Mouse (Mus musculus): Measurements from ENCODE around the gene Tjp1. TPM values are rescaled to one million over a fixed set of nuclear protein-coding genes. Genes with fewer than 3 reads are reported as not detected.

The Tjp1 gene
- total RNA-seq, 1 experiment, result 39.3 TPM

- H3K9ac ChIP-seq (ENCODE audit: insufficient read depth, low read depth, low read length, poor library complexity, severe bottlenecking), result no peak overlapping the region
- in situ Hi-C loops (cut with MboI; ENCODE audit: low sequenced_read_pairs in 2 of 2, unreplicated experiment in 2 of 2), result no loop called here
- peaks cover 30% of the 10 kb centered on the region for H3K36me3 ChIP-seq (ENCODE audit: control insufficient read depth, insufficient read depth, low read length, poor library complexity, severe bottlenecking)
- no peak overlapping the region for H3K4me3 ChIP-seq (ENCODE audit: insufficient read depth in 1 of 2, low read depth in 1 of 2, low read length in 2 of 2, poor library complexity in 1 of 2, severe bottlenecking in 1 of 2)
- peak; percentile 67 for DNase-seq (ENCODE audit: low read depth, low spot score)
- no peaks in the 10 kb centered on the region for H3K9me3 ChIP-seq (ENCODE audit: control insufficient read depth, insufficient read depth, low read depth, low read length)
- TF ChIP-seq MAFK (IDR thresholded peaks at IDR 0.05; ENCODE audit: insufficient read depth, low read depth, low read length) (no peak), HCFC1 (IDR thresholded peaks at IDR 0.05; ENCODE audit: borderline replicate concordance, insufficient read depth, low read length) (no peak), ZNF384 (IDR thresholded peaks at IDR 0.05; ENCODE audit: low read depth, low read length) (no peak), CHD2 (IDR thresholded peaks at IDR 0.05; ENCODE audit: low read depth, low read length) (no peak), ZC3H11A (IDR thresholded peaks at IDR 0.05; ENCODE audit: borderline replicate concordance, low read depth, low read length) (no peak)
- H3K27ac ChIP-seq (ENCODE audit: insufficient read depth, low read depth, low read length, poor library complexity, severe bottlenecking), result no peak overlapping the region
- H3K4me1 ChIP-seq (ENCODE audit: control insufficient read depth in 2 of 2, insufficient read depth in 2 of 2, low read length in 2 of 2, poor library complexity in 1 of 2), result no peaks in the 10 kb centered on the region
Measured at GRCm38 (mm10) chr7:65317418-65317817, 210.2 kb downstream of the Tjp1 start.

- no peak overlapping the region for H3K27ac ChIP-seq (ENCODE audit: insufficient read depth, low read depth, low read length, poor library complexity, severe bottlenecking)
- H3K4me3 ChIP-seq (ENCODE audit: insufficient read depth in 1 of 2, low read depth in 1 of 2, low read length in 2 of 2, poor library complexity in 1 of 2, severe bottlenecking in 1 of 2), result no peak overlapping the region
- TF ChIP-seq HCFC1 (IDR thresholded peaks at IDR 0.05; ENCODE audit: borderline replicate concordance, insufficient read depth, low read length) (no peak), ZC3H11A (IDR thresholded peaks at IDR 0.05; ENCODE audit: borderline replicate concordance, low read depth, low read length) (no peak), CHD2 (IDR thresholded peaks at IDR 0.05; ENCODE audit: low read depth, low read length) (no peak), ZNF384 (IDR thresholded peaks at IDR 0.05; ENCODE audit: low read depth, low read length) (no peak), MAFK (IDR thresholded peaks at IDR 0.05; ENCODE audit: insufficient read depth, low read depth, low read length) (no peak)
- H3K4me1 ChIP-seq (ENCODE audit: control insufficient read depth in 2 of 2, insufficient read depth in 2 of 2, low read length in 2 of 2, poor library complexity in 1 of 2), result no peaks in the 10 kb centered on the region
- no peaks in the 10 kb centered on the region for H3K9me3 ChIP-seq (ENCODE audit: control insufficient read depth, insufficient read depth, low read depth, low read length)
- peaks cover 31% of the 10 kb centered on the region for H3K36me3 ChIP-seq (ENCODE audit: control insufficient read depth, insufficient read depth, low read length, poor library complexity, severe bottlenecking)
- H3K9ac ChIP-seq (ENCODE audit: insufficient read depth, low read depth, low read length, poor library complexity, severe bottlenecking), result no peak overlapping the region
- in situ Hi-C loops (cut with MboI; ENCODE audit: low sequenced_read_pairs in 2 of 2, unreplicated experiment in 2 of 2), result no loop called here
- no peak for DNase-seq (ENCODE audit: low read depth, low spot score)
Measured at GRCm38 (mm10) chr7:65315182-65315581, 212.4 kb downstream of the Tjp1 start.

- DNase-seq (ENCODE audit: low read depth, low spot score), result no peak
- no peak overlapping the region for H3K4me3 ChIP-seq (ENCODE audit: insufficient read depth in 1 of 2, low read depth in 1 of 2, low read length in 2 of 2, poor library complexity in 1 of 2, severe bottlenecking in 1 of 2)
- H3K27ac ChIP-seq (ENCODE audit: insufficient read depth, low read depth, low read length, poor library complexity, severe bottlenecking), result no peak overlapping the region
- H3K4me1 ChIP-seq (ENCODE audit: control insufficient read depth in 2 of 2, insufficient read depth in 2 of 2, low read length in 2 of 2, poor library complexity in 1 of 2), result no peaks in the 10 kb centered on the region
- no peak overlapping the region for H3K9ac ChIP-seq (ENCODE audit: insufficient read depth, low read depth, low read length, poor library complexity, severe bottlenecking)
- TF ChIP-seq ZC3H11A (IDR thresholded peaks at IDR 0.05; ENCODE audit: borderline replicate concordance, low read depth, low read length), result no peak
- in situ Hi-C loops (cut with MboI; ENCODE audit: low sequenced_read_pairs in 2 of 2, unreplicated experiment in 2 of 2), result no loop called here
- H3K9me3 ChIP-seq (ENCODE audit: control insufficient read depth, insufficient read depth, low read depth, low read length), result no peaks in the 10 kb centered on the region
- H3K36me3 ChIP-seq (ENCODE audit: control insufficient read depth, insufficient read depth, low read length, poor library complexity, severe bottlenecking), result peaks cover 11% of the 10 kb centered on the region; the same call in 1 of the 2 replicates
Measured at GRCm38 (mm10) chr7:65296675-65297589, 230.6 kb downstream of the Tjp1 start.

- TF ChIP-seq CHD2 (IDR thresholded peaks at IDR 0.05; ENCODE audit: low read depth, low read length), result no peak
- TF ChIP-seq MAFK (IDR thresholded peaks at IDR 0.05; ENCODE audit: insufficient read depth, low read depth, low read length), result no peak
- no peak for TF ChIP-seq ZC3H11A (IDR thresholded peaks at IDR 0.05; ENCODE audit: borderline replicate concordance, low read depth, low read length)
- TF ChIP-seq ZNF384 (IDR thresholded peaks at IDR 0.05; ENCODE audit: low read depth, low read length), result no peak
- no peak for TF ChIP-seq HCFC1 (IDR thresholded peaks at IDR 0.05; ENCODE audit: borderline replicate concordance, insufficient read depth, low read length)
- Histone ChIP-seq H3K27ac (ENCODE audit: insufficient read depth, low read depth, low read length, poor library complexity, severe bottlenecking) (no peak overlapping the region), H3K4me3 (ENCODE audit: insufficient read depth in 1 of 2, low read depth in 1 of 2, low read length in 2 of 2, poor library complexity in 1 of 2, severe bottlenecking in 1 of 2) (no peak overlapping the region), H3K9ac (ENCODE audit: insufficient read depth, low read depth, low read length, poor library complexity, severe bottlenecking) (no peak overlapping the region), H3K36me3 (ENCODE audit: control insufficient read depth, insufficient read depth, low read length, poor library complexity, severe bottlenecking) (no peaks in the 10 kb centered on the region), H3K4me1 (ENCODE audit: control insufficient read depth in 2 of 2, insufficient read depth in 2 of 2, low read length in 2 of 2, poor library complexity in 1 of 2) (no peaks in the 10 kb centered on the region), H3K9me3 (ENCODE audit: control insufficient read depth, insufficient read depth, low read depth, low read length) (no peaks in the 10 kb centered on the region)
- DNase-seq (ENCODE audit: low read depth, low spot score), result no peak
- in situ Hi-C loops (cut with MboI; ENCODE audit: low sequenced_read_pairs in 2 of 2, unreplicated experiment in 2 of 2), result no loop called here
Measured at GRCm38 (mm10) chr7:65282886-65283285, 244.7 kb downstream of the Tjp1 start.

All from ES-E14 (cell line).